Mouse (Mus musculus) stomach, embryonic 15.5 days (tissue): ENCODE measurements around the gene Mtcl1. TPM values are rescaled to one million over a fixed set of nuclear protein-coding genes. Genes with fewer than 3 reads are reported as not detected.

Source experiments
- ATAC-seq: fragments of 200-750 bp; cut with Nextera tagmentation; 2 replicates; pipeline ENCODE4 v1.8.0; 2017; ENCODE audit warnings: low read depth, moderate number of reproducible peaks, moderate TSS enrichment; ENCODE audit not compliant: insufficient read depth, low FRiP score
- H3K27ac ChIP-seq: fragments of 300-500 bp; sonication (generic); 2 replicates; pipeline ENCODE4 v1.5.1; 2015; ENCODE audit warnings: mild to moderate bottlenecking, inconsistent platforms
- H3K27me3 ChIP-seq: fragments of 300-500 bp; sonication (generic); replicated peaks from 2 replicates; pipeline ENCODE4 v1.6.1; 2015; ENCODE audit warnings: inconsistent platforms
- H3K36me3 ChIP-seq: fragments of 300-500 bp; sonication (generic); 2 replicates; pipeline ENCODE4 v1.6.1; 2015; ENCODE audit warnings: inconsistent platforms
- H3K4me1 ChIP-seq: fragments of 300-500 bp; sonication (generic); 2 replicates; pipeline ENCODE4 v1.6.1; 2015; ENCODE audit warnings: inconsistent platforms
- H3K4me2 ChIP-seq: fragments of 300-500 bp; sonication (generic); 2 replicates; pipeline ENCODE4 v1.6.1; 2015; ENCODE audit warnings: mild to moderate bottlenecking, inconsistent platforms
- H3K4me3 ChIP-seq: fragments of 300-500 bp; sonication (generic); replicated peaks from 2 replicates; pipeline ENCODE4 v1.5.1; 2015; ENCODE audit warnings: inconsistent platforms
- H3K9ac ChIP-seq: fragments of 300-500 bp; sonication (generic); 2 replicates; pipeline ENCODE4 v1.6.1; 2015; ENCODE audit warnings: inconsistent platforms
- H3K9me3 ChIP-seq: fragments of 300-500 bp; sonication (generic); 2 replicates; pipeline ENCODE4 v1.6.1; 2016; ENCODE audit warnings: inconsistent platforms
- WGBS: fragments of 180-500 bp; shearing (Covaris S2); methylation state at CpG from one replicate; pipeline ENCODE4 v1.1.7; 2015; 5-methylcytosine and 5-hydroxymethylcytosine counted together
- polyA plus RNA-seq: library from polyadenylated mRNA; unstranded; fragments of >200 nt; fragmentation: Nextera tagmentation; extraction: Ambion mirVana; gene quantifications from 2 replicates; pipeline ENCODE4 v1.2.1, GENCODE M21; 2015

Mtcl1 gene
- polyA plus RNA-seq, 1 experiment from 2014 or later = 6.1 TPM

DNA sequence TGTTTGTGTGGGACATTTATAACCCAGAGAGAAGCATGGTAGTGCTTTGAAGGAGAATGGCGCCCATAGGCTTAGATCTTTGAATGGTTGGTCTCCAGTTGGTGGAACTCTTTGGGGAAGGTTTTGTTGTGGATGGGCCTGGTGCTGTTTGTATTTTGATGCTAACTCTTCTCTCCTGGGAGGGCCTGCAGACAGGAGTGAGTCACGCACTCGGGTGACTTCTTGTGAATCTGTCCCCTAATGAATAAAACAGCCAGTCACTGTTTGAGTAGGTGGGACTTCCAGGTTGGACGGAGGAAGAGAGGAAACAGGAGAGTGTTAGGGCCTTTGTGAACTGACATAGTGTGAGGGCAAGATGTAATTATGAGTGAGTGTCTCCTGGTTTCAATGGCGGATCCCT is 132.4 kb downstream of the Mtcl1 start:
- Histone ChIP-seq H3K4me3 (no peak overlapping the region), H3K27me3 (no peaks in the 10 kb centered on the region), H3K36me3 (no peaks in the 10 kb centered on the region), H3K4me2 (no peak overlapping the region), H3K9me3 (no peaks in the 10 kb centered on the region), H3K27ac (no peak overlapping the region), H3K9ac (no peak overlapping the region), H3K4me1 (peaks cover 8% of the 10 kb centered on the region; the same call in 1 of the 2 replicates)
- WGBS = 90% methylated on average over 5 of the region's 5 CpGs
- ATAC-seq = no peak

DNA sequence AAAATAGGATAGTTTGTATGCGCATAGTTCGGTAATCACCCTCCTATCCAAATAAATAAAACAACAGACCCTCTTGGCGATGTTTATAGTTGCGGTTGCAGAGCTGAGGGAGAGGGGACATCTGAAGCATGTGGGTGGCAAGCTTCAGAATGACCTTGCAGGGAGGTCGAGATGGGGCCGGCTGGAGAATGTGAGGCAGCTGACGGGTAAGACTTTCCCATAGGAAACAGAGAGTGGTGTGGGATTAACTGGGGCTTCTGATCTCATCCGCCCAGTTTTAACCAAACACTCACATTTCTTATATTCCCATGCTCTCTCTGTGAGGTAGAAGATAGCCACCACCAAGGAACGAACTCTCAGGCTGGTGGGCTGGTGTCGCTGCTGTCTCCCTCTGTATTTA is 134.1 kb downstream of the Mtcl1 start:
- Histone ChIP-seq H3K9me3 (no peaks in the 10 kb centered on the region), H3K27me3 (no peaks in the 10 kb centered on the region), H3K4me3 (no peak overlapping the region), H3K27ac (peak overlapping the region; percentile 54; the same call in 1 of the 2 replicates), H3K36me3 (no peaks in the 10 kb centered on the region), H3K4me1 (peaks cover 8% of the 10 kb centered on the region; the same call in 1 of the 2 replicates), H3K9ac (no peak overlapping the region), H3K4me2 (0 out of 2 replicates have a peak overlapping the region, but pooled peaks have one; percentile 27)
- no peak; the same call in 1 of the 2 replicates for ATAC-seq
- 9% methylated on average over 10 of the region's 10 CpGs for WGBS

DNA sequence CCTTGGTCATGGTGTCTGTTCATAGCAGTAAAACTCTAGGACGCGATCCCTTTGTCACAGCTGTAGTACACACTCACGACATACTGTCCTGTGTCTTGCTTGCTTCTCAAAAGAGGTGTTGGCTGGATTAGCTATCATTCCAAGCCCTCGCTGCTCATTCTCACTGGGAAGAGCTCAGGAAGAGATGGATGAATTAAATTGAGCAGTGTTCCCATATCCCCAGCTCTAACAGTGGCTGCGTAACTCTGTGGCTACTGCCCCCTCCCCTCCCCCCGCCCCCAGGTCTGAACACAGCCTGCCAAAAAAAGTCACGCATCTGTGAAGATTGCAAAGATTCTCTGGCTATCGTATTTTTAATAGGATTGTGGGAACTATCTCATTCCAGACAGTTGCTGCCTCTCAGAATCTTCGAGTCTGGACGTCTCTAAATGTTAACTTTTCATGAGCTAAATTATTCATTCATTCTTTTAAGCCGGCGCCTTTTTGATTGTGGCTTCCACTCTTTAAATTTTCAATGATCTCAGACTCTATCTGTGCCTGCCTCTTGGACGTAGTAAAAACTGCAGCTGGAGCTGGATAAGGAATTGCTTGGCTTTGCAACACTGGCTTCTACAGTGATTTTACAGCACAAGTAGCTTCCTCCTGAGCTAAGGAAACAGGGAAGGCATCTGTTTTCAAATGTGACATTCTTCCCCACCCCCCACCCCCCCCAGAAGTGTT is 134.8 kb downstream of the Mtcl1 start:
- Histone ChIP-seq H3K4me1 (peaks cover 8% of the 10 kb centered on the region; the same call in 1 of the 2 replicates), H3K9ac (no peak overlapping the region), H3K36me3 (no peaks in the 10 kb centered on the region), H3K27me3 (no peaks in the 10 kb centered on the region), H3K9me3 (no peaks in the 10 kb centered on the region), H3K4me3 (no peak overlapping the region), H3K4me2 (peak overlapping the region; percentile 27; the same call in 1 of the 2 replicates), H3K27ac (peak overlapping the region; percentile 49)
- ATAC-seq = no peak
- 45% methylated on average over 13 of the region's 13 CpGs for WGBS

DNA sequence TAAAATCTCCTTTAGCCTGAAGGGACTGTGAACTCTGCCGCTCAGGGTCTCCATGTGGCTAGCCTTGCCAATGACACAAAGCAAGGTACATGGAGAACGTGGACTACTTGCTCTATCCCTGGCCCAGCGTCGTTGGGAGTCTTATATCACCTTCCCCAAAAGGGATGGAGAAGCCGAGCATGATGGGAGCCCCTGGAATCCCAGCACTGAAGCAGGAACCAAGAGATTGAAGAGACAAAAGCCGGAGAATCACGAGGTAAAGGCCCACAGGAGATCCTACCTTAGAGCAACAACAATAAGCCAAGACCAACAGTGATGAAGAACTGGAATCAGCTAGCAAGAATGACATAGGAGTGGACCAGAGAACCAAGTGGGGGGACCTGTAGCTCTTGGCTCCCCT is 147.6 kb downstream of the Mtcl1 start:
- H3K4me1 ChIP-seq = no peaks in the 10 kb centered on the region
- 88% methylated on average over 7 of the region's 7 CpGs for WGBS
- no peaks in the 10 kb centered on the region for H3K9me3 ChIP-seq
- no peak overlapping the region for H3K4me2 ChIP-seq
- H3K4me3 ChIP-seq = no peak overlapping the region
- H3K27ac ChIP-seq = no peak overlapping the region
- no peaks in the 10 kb centered on the region for H3K27me3 ChIP-seq
- ATAC-seq = no peak
- H3K9ac ChIP-seq = no peak overlapping the region
- H3K36me3 ChIP-seq = no peaks in the 10 kb centered on the region

DNA sequence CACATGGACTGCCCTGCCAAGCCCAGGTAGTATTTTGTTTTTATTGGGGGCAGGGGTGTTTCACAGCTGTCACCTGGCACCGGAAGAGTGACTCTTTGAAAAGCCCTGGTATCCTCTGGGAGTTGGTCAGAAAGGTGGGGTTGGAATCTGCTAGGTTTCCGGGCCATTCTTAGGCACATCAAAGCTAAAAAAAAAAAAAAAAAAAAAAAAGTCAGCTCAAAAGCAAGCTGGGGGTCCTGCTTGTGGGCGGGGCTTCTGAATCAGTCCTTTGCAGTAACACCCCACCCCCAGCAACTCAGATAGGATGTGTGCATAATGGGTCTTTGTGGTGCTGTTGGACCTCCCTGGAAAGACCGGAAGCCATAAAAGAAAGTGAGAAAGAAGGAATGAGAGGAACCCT is 148.3 kb downstream of the Mtcl1 start:
- 60% methylated on average over 4 of the region's 4 CpGs for WGBS

DNA sequence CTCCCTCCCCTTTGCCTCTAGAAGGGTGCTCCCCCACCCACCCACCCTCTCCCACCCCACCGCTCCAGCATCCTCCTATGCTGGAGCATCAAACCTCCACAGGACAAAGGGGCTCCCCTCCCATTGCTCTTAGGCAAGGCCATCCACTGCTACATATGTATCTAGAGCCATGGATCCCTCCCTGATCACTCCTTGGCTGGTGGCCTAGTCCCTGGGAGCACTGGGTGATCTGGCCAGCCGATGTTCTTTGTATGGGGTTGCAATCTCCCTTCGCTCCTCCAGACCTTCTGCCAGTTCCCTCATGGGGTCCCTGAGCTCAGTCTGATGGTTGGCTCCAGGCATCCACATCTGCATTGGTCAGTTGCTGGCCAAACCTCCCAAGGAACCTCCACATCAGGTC is 151.8 kb downstream of the Mtcl1 start:
- H3K36me3 ChIP-seq = no peaks in the 10 kb centered on the region
- H3K4me1 ChIP-seq = no peaks in the 10 kb centered on the region
- no peak overlapping the region for H3K4me3 ChIP-seq
- H3K9me3 ChIP-seq = no peaks in the 10 kb centered on the region
- ATAC-seq = no peak
- 88% methylated on average over 3 of the region's 3 CpGs for WGBS
- no peak overlapping the region for H3K27ac ChIP-seq
- no peak overlapping the region for H3K9ac ChIP-seq
- H3K4me2 ChIP-seq = no peak overlapping the region
- H3K27me3 ChIP-seq = no peaks in the 10 kb centered on the region

More for the DNA sequence above, 148.3 kb downstream of the Mtcl1 start:
- no peak overlapping the region for H3K9ac ChIP-seq
- ATAC-seq = no peak
- no peaks in the 10 kb centered on the region for H3K36me3 ChIP-seq
- no peaks in the 10 kb centered on the region for H3K9me3 ChIP-seq
- H3K4me2 ChIP-seq = no peak overlapping the region
- H3K4me1 ChIP-seq = no peaks in the 10 kb centered on the region
- no peak overlapping the region for H3K27ac ChIP-seq
- H3K4me3 ChIP-seq = no peak overlapping the region
- H3K27me3 ChIP-seq = no peaks in the 10 kb centered on the region

DNA sequence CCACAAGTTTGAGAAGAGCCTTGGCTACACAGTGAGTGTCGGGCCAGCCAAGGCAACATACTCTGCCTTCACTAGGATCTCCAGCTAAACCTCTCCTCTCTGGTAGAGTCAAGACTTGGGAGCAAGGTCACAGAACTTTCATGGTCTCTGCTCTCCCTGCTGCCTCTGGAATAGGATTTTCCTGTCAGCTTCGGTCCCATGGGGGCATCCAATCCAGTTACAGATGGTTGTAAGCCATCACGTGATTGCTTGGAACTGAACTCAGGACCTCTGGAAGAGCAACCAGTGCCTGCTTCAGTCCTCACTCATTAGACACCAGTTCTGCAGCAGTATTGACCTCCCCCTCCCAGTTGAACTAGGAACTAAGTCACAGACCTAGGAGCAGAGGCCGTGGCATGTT is 156.0 kb downstream of the Mtcl1 start:
- no peak overlapping the region for H3K4me3 ChIP-seq
- no peak overlapping the region for H3K9ac ChIP-seq
- no peak overlapping the region for H3K4me2 ChIP-seq
- ATAC-seq = no peak
- no peaks in the 10 kb centered on the region for H3K4me1 ChIP-seq
- H3K27ac ChIP-seq = no peak overlapping the region
- no peaks in the 10 kb centered on the region for H3K27me3 ChIP-seq
- H3K9me3 ChIP-seq = no peaks in the 10 kb centered on the region
- H3K36me3 ChIP-seq = no peaks in the 10 kb centered on the region
- 90% methylated on average over 4 of the region's 4 CpGs for WGBS

DNA sequence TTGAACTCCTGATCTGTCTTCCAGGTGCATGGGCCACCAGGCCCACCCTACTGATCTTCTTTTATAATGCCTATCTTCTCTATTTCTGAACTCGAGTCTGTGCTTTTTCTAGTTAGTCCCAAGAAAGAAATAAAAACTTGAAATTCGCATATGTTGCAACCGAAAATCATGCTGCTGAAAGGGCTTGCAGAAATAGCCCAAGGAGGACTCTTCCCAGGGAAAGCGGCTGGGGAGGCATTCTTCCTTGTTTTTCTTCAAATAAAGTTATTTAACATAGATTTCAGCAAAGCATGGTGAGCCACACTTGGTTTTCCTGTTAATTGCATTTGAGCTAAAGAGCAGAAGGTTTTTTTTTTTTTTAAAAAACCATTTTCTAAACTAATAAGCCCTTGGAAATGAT is 159.7 kb downstream of the Mtcl1 start:
- H3K27me3 ChIP-seq = no peaks in the 10 kb centered on the region
- 92% methylated on average over 4 of the region's 4 CpGs for WGBS
- ATAC-seq = no peak

More for the DNA sequence above, 159.7 kb downstream of the Mtcl1 start:
- no peaks in the 10 kb centered on the region for H3K9me3 ChIP-seq
- no peak overlapping the region for H3K9ac ChIP-seq
- H3K4me2 ChIP-seq = no peak overlapping the region
- no peaks in the 10 kb centered on the region for H3K36me3 ChIP-seq
- H3K4me1 ChIP-seq = no peaks in the 10 kb centered on the region
- no peak overlapping the region for H3K4me3 ChIP-seq
- H3K27ac ChIP-seq = no peak overlapping the region

Other genes with a start within 250 kb of the Mtcl1 start
- gene Rab12, start 70.0 kb upstream of the Mtcl1 start, polyA plus RNA-seq = 41.8 and 44.7 TPM in 2 replicates
- gene Themis3, start 144.9 kb upstream of the Mtcl1 start, polyA plus RNA-seq = 0.36 and 0.49 TPM in 2 replicates